Mouse (Mus musculus) lung, postnatal 25 days (tissue): ENCODE data around the gene Cerkl.

Experiments
- DNase-seq: peaks from one replicate; pipeline ENCODE4 v3.0.0; 2022; ENCODE audit warnings: low spot score

Gene Cerkl

DNA sequence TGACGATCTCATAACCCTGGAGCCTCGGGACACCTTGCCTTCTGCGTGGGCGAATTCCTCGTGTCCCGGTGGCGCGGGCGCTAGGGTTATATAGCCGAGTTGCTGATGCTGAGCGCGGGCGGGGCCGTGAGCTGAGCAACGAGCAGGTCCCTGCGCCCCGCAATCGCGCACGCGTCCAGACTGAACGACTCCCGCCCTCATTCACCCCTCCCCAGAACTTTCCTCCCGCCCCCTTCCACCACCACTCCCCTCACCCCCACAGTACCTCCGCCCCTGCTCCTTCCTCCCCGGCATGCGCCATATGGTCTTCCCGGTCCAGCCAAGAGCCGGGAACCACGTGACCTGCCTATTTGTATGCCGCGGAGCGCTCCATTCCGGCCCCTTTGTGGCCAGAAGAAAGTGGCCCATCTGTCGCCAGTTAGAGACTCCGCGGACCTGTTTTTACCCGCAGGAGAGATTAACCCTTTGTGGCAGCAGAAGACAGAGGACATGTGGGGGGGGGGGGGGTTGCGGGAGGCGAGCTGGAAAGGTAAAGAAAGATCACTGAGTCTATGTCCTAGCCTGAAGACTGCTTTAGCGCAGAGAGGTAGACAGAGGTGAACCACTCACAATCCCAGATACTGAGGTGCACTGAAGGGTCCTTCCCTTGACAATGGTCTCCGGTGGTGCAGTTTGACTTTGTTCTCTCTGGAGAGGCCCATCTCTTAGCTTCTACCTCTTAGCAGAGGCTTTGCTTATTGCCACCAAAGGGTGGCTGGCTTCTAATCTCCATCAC lies at the start of gene Cerkl, which contains the start of gene Neurod1:
TSS of gene Cerkl (minus strand) at position 211 of the 775 bp plus-strand sequence.
TSS of gene Neurod1 (minus strand) at position 177 of the 775 bp plus-strand sequence.
- no peak for DNase-seq

DNA sequence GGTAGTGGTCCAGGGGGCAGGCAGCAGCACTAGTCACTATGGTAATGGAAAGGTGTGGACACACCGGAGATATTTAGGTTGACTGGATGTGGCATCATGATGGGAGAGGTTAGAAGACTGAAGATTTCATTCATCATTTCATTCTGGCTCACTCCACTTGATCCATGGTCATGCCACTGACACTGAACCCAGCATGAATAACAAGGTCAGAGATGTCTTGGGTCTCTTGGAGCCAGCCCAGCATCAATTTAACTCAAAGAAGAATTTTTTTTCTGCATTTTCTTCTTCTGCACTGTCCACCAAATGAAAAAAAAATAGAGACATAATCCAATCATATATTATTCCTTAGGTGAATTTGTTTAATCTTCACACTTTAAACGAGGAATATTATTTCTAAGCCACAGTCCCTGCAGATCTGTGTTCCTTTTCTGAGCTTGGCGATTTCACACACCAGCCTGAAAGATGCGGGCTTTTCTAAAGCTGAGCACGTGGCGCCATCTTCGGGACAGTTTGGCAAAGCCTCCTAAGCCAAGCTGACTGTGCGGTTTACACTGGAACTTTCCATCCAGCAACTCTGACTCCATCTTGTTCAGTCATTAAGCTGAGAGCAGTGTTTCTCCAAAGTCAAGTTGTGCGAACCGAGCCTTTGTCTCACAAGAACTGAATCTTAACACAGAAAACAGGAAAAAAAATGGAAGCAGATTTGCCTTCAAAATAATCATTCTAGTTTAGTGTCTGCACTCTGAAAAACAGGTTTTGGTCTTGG lies 42.6 kb upstream of the Cerkl start:
- peak; percentile 48 for DNase-seq

DNA sequence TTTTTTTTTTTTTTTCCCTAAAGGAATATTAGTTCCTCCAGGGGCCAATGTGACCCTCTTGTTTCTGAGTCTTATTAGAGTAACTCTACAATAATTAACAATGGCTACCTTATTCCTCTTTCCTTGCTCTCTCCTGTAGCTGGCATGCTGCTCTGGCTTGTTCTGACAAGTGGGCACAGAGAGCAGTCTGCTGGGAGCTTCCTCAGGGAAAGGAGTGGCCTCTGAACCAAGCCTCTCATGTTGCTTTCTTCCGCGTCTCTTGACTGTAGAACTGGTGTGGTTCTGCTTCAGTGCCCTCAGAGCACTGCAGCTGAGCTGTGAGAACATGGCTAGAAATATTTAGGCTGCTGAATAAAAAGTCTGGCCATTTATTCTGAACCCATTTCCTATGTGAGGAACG lies 28.5 kb upstream of the Cerkl start:
- no peak for DNase-seq

DNA sequence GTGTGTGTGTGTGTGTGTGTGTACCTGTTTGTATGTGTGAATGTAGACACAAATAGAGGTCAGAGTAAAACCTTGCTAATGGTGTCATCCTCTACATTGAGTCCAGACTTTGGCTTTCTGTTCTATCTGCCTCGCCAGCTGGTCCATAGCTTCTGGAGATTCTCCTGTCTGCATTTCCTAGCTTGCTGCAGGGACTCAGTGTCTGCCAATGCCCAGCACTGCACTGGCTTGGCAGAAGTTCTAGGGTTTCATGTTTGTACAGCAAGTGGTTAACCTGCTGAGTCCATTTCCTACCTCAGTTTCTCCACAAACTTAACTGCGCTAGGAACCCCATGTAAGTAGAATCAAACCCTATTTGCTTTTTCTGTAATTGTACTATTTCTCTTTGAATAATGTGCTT lies 25.9 kb upstream of the Cerkl start:
- no peak for DNase-seq

DNA sequence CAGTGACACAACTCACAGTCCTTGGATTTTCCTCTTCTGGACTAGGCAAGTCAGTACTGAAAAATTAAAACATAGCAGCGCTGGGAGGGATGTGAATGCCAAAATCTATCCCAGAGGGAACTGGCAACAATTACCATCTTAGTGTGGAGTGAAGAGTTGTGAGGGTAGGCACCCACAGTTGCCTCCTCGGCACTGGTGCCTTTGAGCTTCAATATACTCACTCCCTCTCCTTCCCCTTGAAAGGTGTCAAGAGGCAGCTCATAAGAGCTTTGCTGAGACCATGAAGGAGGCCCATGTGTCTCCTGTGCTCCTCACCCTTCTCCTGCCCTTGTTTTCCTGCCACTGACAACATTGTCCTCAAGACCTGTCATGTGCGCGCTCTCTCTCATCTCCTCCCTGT lies 5.8 kb upstream of the Cerkl start:
- DNase-seq: no peak

DNA sequence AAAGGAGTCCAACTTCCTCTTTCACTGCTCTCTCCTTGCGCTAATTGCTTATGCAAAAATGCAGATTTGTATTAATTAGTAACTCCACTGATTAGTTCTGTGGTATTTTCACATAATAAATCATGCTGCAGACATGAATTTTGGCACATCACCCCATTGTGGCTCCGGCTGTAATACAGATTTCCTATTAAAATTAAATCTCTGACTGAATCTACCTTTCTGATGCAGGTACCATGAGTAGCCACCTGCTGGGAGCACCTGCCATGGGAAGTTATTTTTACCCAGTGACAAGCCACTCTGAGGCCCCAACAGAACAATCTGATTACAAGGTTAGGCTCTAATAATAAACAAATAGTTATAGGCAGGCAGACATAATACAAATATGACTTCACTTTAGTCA lies 5.3 kb upstream of the Cerkl start:
- DNase-seq: no peak

DNA sequence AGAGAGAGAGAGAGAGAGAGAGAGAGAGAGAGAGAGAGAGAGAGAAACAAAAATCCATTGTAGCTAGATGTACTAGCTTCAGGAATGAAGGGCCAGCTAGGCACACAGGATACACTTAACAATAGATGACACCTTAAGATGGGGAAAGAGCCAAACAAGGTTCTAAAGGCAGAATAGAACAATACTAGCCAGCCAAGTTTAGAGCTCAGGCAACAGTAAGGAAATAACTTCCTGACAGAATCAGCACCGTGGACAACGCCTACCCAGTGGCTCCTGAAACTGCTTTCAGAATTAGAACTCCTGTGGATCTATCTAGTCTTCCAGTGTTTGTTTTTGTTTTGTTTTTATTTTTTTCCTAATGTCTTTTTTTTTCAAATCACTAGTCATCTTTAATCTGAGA lies 4.0 kb upstream of the Cerkl start:
- no peak for DNase-seq

DNA sequence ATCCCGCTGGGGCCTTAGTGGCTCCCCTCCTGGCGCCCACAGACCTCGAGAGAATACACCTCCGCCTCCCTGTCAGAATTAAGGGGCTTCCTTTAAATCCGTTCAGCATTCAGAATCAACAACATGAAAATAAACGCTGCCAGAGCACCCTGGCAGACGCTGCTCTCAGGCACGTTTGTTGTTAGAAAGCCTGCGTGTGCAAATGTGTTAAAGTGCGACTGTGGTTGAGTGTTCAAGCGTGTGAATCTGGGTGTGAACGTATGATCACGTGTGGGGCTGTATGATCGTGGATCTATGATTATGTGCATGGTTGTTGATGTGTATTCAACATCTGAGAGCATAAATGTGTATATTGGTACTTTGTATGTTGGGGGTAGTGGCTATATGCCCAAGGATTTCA lies 3.5 kb upstream of the Cerkl start:
- DNase-seq: no peak

DNA sequence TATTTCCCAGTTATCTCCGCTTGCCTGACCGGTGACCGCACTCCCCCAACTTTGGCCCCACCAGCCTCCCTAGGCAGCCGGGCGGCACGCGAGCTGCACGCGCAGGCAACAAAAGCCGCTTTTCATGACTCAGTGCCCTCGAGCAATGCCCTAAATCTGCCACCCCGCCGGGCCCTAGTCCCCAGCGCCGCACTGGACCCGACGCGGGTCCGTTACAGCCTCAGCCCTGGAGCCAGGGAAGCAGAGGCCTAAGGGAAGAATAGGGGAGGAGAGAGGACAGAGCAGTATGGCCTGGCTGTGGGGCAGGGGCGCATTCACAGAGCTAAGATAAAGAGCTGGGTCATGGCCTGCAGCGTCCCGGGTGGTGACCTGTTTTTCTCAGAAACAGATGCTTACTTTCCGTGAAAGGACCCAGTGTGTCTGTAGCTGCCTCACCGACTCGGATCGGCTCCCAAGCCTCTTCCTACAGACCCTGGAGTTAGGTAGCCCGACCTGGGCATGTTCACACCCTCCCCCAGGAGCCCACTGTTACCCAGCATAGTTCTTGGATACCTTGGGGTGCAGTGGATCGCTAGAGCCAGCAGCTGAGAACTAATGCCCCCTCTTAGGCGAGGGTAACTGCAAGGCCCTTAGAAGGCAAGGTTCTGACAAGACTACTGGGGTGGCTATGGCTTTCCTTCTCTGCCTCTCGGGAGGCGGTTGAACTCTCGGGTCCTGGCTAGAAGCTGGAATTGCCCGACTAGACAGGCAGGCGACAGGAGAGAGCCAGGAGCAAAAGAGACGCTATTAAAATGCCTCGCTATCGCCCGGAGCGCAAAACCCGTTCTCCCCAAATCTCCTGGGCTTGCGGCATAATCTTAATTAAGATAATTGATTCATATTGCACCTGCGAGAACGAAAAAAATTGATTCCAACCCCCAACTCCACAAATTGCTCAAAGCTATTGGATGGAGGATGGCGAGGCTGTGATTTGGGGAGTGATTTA lies 2.8 kb upstream of the Cerkl start:
- DNase-seq: no peak

DNA sequence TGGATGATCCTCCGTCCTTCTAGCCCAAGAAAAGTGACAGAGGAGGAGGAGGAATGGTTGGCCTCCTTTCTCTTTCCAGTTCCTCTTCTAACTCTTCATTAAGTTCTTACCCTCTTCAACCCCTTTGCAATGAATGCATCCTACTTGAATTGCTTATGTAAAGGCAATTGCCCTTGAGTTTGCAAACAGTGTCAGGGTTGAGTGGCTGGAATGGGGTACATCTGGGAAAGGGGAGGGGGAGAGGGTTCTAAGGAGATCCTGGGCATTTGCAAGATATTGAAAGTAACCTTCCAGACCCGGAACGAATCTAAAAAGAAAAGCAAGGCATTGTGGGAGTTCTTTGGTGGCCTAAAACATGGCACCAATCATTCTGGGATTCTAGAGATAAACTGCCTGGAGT lies 1.3 kb upstream of the Cerkl start:
- DNase-seq: no peak

DNA sequence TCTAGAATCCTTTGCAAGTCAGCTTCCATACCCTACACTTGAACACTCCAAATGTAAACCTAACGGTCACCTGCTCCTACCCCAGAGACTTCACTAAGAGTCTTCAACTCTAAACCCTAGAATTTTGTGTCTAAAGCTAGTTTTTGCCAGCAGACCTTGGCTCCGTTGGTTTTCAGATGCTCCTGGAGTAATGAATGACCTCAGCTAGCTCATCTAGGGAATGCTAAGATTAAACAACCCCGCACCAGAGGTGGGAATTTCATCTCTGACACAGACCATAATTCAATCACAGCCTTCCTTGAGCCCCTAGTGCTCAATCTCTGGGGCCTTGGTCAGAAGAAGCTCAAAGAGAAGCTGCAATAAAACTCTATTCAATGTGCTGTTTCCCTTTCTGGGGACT lies 849 bp upstream of the Cerkl start:
- no peak for DNase-seq

DNA sequence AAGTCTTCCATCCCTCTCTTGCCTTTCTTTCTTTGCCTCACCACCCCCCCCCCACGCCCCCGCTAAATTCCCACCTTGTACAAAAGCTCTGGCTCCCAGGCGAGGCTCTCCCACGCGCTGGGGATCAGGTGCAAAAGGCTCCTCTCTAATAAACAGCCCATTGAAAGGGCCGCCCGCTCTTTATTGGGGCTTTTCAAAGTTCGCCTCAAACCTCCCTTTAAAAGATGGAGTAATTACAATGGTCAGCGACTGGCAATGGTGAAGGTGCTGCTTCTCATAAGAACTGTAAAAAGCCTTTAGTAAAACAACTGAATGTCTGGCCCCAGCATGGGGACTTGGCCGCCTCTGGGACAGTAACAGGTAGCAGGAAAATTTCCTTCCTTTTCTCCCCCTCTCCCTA lies 939 bp downstream of the Cerkl start:
- no peak for DNase-seq

DNA sequence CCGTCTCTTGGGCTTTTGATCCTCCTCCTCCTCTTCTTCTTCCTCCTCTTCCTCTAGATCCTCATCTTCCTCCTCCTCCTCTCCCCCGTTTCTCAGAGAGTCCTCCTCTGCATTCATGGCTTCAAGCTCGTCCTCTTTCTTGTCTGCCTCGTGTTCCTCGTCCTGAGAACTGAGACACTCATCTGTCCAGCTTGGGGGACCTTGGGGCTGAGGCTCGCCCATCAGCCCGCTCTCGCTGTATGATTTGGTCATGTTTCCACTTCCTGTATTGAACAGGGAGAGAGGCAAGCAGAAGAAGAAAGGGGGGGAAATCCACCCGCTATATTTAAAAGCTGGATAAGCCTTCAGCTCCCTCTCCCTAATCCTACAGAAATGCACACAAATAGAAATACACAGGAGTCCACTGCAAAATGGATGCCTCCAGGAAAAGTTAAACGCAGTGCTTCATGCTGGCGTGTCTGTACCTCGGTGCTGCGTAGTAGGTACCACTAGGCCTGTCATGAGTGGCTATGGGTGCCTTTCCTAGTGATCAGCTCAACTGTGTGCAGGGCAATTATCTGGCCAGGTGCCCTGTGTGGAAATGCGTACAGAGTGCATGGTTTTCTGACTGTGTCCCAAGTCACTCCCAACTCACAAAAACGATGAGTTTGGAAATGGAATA lies 1.7 kb downstream of the Cerkl start:
- DNase-seq: no peak

DNA sequence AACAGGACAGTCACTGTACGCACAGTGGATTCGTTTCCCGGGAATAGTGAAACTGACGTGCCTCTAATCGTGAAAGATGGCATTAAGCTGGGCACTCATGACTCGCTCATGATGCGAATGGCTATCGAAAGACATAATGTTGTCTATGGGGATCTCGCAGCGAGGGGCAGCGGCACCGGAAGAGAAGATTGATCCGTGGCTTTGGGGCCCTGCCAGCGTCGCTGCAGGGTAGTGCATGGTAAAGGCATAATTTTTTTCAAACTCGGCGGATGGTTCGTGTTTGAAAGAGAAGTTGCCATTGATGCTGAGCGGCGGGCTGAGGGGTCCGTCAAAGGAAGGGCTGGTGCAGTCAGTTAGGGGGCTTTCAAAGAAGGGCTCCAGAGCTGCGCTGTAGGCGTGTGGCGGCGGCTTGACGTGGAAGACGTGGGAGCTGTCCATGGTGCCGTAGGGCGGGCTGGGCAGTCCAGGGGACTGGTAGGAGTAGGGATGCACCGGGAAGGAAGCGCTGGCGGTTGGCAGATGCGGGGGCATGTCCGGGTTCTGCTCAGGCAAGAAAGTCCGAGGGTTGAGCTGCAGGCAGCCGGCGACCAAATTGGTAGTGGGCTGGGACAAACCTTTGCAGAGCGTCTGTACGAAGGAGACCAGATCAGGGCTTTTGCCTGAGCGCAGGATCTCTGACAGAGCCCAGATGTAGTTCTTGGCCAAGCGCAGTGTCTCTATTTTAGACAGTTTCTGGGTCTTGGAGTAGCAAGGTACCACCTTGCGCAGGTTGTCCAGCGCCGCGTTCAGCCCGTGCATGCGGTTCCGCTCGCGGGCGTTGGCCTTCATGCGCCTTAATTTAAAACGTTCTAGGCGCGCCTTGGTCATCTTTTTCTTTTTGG lies 2.4 kb downstream of the Cerkl start:
- peak; percentile 18 for DNase-seq

DNA sequence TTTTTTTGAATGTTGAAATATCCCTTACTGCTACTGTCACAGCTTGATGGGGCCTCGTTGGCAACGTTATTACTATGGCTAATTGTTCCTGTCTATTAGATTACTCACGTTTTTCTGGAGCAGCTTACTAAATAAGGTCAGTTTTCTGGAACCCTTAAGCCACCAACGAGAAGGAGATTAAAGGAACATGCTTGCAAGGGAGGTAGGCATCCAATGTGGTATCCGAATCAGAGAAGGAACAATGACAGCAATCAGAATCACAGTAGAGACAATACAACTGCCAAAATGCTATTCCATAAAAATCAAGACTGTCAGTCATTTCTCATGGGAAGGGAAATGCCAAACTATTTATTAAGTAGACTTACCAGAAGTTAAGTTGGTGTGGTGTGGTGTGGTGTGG lies 5.1 kb downstream of the Cerkl start:
- DNase-seq: no peak

DNA sequence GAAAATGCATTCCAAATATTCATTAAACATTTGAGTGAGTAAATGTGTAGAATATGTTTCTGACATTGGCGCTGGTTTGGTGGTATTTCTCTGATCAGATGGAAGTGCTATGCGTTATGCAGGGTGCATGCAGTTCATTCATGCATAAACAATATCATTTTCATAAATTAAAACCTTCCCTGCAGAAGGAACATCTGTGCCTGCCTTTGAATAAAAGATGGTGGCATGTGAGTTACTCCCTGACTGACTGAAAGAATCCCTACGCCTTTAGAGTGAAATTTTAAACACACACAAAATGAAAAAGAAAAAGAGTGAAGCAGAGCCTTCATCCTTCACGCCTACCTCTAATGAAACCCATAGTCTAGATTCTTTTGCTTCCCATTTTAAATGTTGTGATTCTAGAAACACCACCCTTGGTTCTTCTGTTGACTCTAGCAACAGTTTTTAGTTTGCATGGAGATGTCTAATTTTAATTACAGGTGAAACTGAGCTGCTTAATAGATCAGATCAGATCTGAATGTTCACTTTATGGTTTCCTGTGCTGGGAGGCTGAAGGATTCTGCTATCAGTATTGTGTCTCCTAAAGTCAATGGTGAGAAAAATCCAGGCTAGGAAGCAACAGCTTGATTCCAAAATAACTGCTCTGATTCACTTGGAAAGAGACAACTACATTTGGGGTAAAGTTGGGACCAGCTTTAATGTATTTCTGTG lies 5.7 kb downstream of the Cerkl start:
- no peak for DNase-seq

DNA sequence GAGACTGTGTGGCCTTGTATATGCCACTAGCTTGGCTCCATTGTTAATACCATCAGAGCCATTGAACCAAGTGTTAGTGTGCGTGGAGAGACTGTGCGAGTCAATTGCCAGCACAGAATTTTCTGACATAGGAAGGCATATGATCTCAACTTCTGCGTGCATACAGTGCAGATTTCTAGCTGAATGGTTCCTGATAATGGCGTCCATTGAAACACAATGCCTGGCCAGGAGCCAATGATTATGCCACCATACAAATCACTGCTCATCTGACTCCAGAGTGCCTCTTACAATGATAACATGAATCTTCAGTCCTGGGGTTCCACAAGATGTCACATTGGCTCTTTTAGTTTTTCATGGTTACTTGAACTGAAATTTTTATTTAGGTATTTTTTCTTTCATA lies 7.2 kb downstream of the Cerkl start:
- no peak for DNase-seq

DNA sequence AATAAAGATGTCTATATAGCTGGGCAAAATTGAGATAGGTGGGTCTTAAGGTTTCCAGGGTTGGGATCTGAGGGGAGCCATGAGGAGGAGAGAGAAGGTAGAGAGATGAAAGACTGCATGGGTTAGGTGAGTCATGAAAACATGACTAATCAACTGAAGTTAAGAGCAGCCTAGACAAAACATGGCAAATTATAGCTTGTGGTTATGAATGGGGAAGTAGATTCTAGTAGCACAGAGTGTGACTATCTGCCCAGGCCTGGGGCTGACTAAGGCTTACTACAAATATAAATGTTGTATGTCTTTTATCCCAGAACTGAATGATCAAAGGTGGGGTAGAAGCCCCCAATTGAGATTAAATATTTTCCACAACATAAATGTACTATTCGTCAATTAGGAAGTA lies 9.4 kb downstream of the Cerkl start:
- DNase-seq: no peak

DNA sequence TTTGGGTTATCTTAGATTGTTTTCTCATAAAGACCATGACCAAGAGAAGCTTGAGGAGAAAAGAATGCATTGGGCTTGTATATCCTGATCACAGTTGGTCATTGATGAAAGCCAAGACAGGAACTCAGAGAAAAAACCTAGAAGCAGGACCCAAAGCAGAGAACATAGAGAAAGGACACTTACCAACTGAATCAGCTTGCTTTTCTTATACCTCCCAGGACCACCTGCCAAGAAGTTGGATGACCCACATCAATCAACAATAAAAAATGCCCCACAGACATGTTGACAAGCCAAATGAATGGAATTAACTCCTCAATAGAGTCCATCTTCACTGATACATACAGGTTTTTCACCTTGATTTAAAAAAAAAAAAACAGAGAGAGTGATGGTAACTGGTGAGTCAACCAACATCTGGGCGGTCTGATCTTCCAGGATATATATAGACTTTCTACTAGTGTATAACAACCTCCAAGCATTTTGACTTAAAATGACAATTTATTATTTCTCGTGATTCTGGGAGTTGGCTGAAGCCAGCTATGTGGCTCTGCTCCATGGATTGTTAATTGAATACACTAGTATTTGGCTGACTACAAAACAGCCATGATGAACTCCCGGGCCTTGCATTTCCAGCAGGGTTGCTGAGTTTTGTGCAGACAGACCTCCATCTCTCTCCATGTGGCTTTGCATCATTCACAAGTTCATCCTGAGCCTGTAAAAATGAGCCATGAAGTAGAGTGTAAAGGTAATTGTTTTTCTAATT lies 12.5 kb downstream of the Cerkl start:
- no peak for DNase-seq
